Mouse (Mus musculus) megakaryocyte-erythroid progenitor cell, adult 5 weeks (primary cell): ENCODE measurements around the gene Defa26. TPM values are rescaled to one million over a fixed set of nuclear protein-coding genes. Genes with fewer than 3 reads are reported as not detected.

ENCODE experiments used
- polyA plus RNA-seq: library from polyadenylated mRNA; stranded (reverse); fragments of >175 nt; gene quantifications from 2 replicates; pipeline ENCODE4 v1.2.3, GENCODE M21; 2012

Defa26 gene
- polyA plus RNA-seq: not detected in 2 replicates

DNA sequence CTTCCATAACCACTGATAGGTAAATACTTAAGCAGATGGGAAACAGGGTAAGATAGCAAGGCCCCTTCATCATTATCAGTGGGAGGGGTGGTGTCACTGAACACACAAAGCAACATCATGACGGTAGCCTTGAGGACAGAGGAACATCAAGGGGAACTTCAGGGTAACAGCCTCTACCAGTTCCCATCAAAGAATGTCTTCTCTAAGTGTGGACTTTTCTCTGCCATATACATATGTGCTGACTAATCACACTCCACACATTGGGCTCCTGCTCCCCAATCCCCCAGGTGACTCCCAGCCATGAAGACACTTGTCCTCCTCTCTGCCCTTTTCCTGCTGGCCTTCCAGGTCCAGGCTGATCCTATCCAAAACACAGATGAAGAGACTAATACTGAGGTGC is at the start of gene Defa26:
TSS of gene Defa26 (plus strand) at position 301 of the 400 bp plus-strand sequence.

DNA sequence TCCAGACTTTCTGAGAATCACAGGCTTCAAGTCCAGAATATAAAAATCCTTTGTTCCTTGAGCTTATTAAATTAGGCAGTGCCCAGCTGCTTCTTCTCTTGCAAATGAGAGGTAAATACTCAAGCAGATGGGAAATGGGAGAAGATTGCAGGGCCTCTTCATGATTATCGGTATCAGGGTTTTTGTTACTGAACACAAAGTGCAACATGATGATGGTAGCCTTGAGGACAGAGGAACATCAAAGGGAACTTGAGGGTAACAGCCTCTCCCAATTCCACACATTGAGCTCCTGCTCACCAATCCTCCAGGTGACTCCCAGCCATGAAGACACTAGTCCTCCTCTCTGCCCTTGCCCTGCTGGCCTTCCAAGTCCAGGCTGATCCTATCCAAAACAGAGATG is 35.3 kb upstream of the Defa26 start, which contains the start of gene Defa28:
TSS of gene Defa28 (plus strand) at position 301 of the 400 bp plus-strand sequence.

DNA sequence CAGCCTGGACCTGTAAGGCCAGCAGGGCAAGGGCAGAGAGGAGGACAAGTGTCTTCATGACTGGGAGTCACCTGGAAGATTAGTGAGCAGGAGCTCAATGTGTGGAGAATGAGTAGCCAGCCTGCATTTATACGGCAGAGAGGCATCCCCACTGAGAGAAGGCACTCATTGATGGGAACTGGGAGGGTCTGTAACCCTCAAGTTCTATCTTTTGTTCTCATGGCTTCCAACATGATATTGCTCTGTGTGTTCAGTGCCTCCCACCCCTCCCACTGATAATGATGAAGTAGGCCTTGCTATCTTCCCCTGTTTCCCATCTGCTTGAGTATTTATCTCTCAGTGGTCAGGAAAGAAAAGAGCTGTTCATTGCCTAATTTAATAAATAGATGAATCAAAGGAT is 23.6 kb upstream of the Defa26 start, which contains the start of gene Gm7861:
TSS of gene Gm7861 (minus strand) at position 101 of the 400 bp plus-strand sequence.

DNA sequence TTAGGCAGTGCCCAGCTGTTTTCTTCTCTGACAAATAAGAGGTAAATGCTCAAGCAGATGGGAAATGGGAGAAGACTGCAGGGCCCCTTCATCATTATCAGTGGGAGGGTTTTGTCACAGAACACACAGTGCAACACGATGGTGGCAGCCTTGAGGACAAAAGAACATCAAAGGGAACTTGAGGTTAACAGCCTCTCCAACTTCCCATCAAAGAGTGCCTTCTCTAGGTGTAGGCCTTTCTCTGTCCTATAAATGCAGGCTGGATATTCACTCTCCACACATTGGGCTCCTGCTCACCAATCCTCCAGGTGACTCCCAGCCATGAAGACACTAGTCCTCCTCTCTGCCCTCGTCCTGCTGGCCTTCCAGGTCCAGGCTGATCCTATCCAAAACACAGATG is 37.5 kb downstream of the Defa26 start, which contains the start of gene Defa17:
TSS of gene Defa17 (plus strand) at position 301 of the 400 bp plus-strand sequence.

DNA sequence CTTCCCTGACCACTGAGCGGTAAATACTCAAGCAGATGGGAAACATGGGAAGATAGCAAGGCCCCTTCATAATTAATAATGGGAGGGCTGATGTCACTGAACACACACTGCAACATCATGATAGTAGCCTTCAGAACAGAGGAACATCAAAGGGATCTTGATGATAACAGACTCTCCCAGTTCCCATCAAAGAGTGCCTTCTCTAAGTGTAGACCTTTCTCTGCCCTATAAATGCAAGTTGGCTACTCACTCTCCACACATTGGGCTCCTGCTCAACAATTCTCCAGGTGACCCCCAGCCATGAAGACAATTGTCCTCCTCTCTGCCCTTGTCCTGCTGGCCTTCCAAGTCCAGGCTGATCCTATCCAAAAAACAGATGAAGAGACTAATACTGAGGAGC is 47.5 kb downstream of the Defa26 start, which contains the start of gene Defa34:
TSS of gene Defa34 (plus strand) at position 301 of the 400 bp plus-strand sequence.

Other genes starting within 250 kb of the Defa26 start
- not detected in 2 replicates for gene Defa2, start 239.7 kb upstream of the Defa26 start, polyA plus RNA-seq
- gene Defa33, start 226.4 kb upstream of the Defa26 start, polyA plus RNA-seq: not detected in 2 replicates
- not detected in 2 replicates for gene Defa36, start 190.8 kb upstream of the Defa26 start, polyA plus RNA-seq
- not detected in 2 replicates for gene Gm7849, start 161.6 kb upstream of the Defa26 start, polyA plus RNA-seq
- gene Defa20, start 108.9 kb upstream of the Defa26 start, polyA plus RNA-seq: not detected in 2 replicates
- not detected in 2 replicates for gene Defa32, start 89.2 kb upstream of the Defa26 start, polyA plus RNA-seq
- gene Defa37, start 52.8 kb upstream of the Defa26 start, polyA plus RNA-seq: not detected in 2 replicates
- not detected in 2 replicates for gene Defa28, start 35.2 kb upstream of the Defa26 start, polyA plus RNA-seq
- not detected in 2 replicates for gene Gm7861, start 23.7 kb upstream of the Defa26 start, polyA plus RNA-seq
- not detected in 2 replicates for gene Defa17, start 37.6 kb downstream of the Defa26 start, polyA plus RNA-seq
- not detected in 2 replicates for gene Defa34, start 47.6 kb downstream of the Defa26 start, polyA plus RNA-seq
- not detected in 2 replicates for gene AY761184, start 85.5 kb downstream of the Defa26 start, polyA plus RNA-seq
- not detected in 2 replicates for gene Defa24, start 116.3 kb downstream of the Defa26 start, polyA plus RNA-seq
- gene Defb50, start 205.4 kb downstream of the Defa26 start, polyA plus RNA-seq: not detected in 2 replicates
- not detected in 2 replicates for gene Defb2, start 221.7 kb downstream of the Defa26 start, polyA plus RNA-seq
- not detected in 2 replicates for gene Defb10, start 240.7 kb downstream of the Defa26 start, polyA plus RNA-seq